Mouse (Mus musculus) midbrain, embryonic 11.5 days (tissue): ENCODE results near the gene Stfa3. TPM values are rescaled to one million over a fixed set of nuclear protein-coding genes. Genes with fewer than 3 reads are reported as not detected.
A peak's percentile ranks its signal among the peaks of the same experiment; 100 is the strongest.

Experiments used
- ATAC-seq: fragments of 200-750 bp; cut with Nextera tagmentation; 2 replicates; pipeline ENCODE4 v1.8.0; 2017; ENCODE audit warnings: moderate TSS enrichment, moderate library complexity; ENCODE audit not compliant: low FRiP score
- DNase-seq: peaks from one replicate; pipeline ENCODE4 v3.0.0; 2015; ENCODE audit warnings: low spot score; ENCODE audit errors: missing footprints
- H3K27ac ChIP-seq: fragments of 300-500 bp; sonication (generic); 2 replicates; pipeline ENCODE4 v1.5.1; 2014; ENCODE audit warnings: low read depth, low read length
- H3K27me3 ChIP-seq: fragments of 300-500 bp; sonication (generic); 2 replicates; pipeline ENCODE4 v1.6.1; 2014; ENCODE audit warnings: mild to moderate bottlenecking, low read length, moderate library complexity, mixed read lengths; ENCODE audit not compliant: control insufficient read depth, insufficient read depth
- H3K36me3 ChIP-seq: fragments of 300-500 bp; sonication (generic); 2 replicates; pipeline ENCODE4 v1.6.1; 2014; ENCODE audit warnings: mild to moderate bottlenecking, low read length, moderate library complexity, mixed read lengths; ENCODE audit not compliant: control insufficient read depth, insufficient read depth
- H3K4me1 ChIP-seq: fragments of 300-500 bp; sonication (generic); 2 replicates; pipeline ENCODE4 v1.6.1; 2014; ENCODE audit warnings: low read length; ENCODE audit not compliant: control insufficient read depth, insufficient read depth
- H3K4me2 ChIP-seq: fragments of 300-500 bp; sonication (generic); 2 replicates; pipeline ENCODE4 v1.6.1; 2014; ENCODE audit warnings: mild to moderate bottlenecking, moderate library complexity
- H3K4me3 ChIP-seq: fragments of 300-500 bp; sonication (generic); 2 replicates; pipeline ENCODE4 v1.5.1; 2014; ENCODE audit warnings: low read depth, low read length
- H3K9ac ChIP-seq: fragments of 300-500 bp; sonication (generic); 2 replicates; pipeline ENCODE4 v1.6.1; 2014; ENCODE audit warnings: low read length
- H3K9me3 ChIP-seq: fragments of 300-500 bp; sonication (generic); 2 replicates; pipeline ENCODE4 v1.6.1; 2016; ENCODE audit warnings: low read length; ENCODE audit not compliant: control insufficient read depth
- WGBS: fragments of 180-500 bp; shearing (Covaris S2); extraction: QIAGEN DNeasy Blood & Tissue Kit; methylation state at CpG from one replicate; pipeline ENCODE4 v1.1.7; 2014; 5-methylcytosine and 5-hydroxymethylcytosine counted together
- polyA plus RNA-seq: library from polyadenylated mRNA; unstranded; fragments of >200 nt; fragmentation: Nextera tagmentation; extraction: Ambion mirVana; gene quantifications from 2 replicates; pipeline ENCODE4 v1.2.1, GENCODE M21; 2014

The Stfa3 gene
- not detected in 2 replicates for polyA plus RNA-seq

- no peaks in the 10 kb centered on the region for H3K36me3 ChIP-seq
- H3K9ac ChIP-seq: no peak within 1 kb of the TSS
- DNase-seq (no peak), ATAC-seq (no peak)
- WGBS: 90% methylated on average over 4 of the region's 4 CpGs
- peaks cover 3% of the 10 kb centered on the region; the same call in 1 of the 2 replicates for H3K4me1 ChIP-seq
- H3K27me3 ChIP-seq: no peaks in the 10 kb centered on the region
- no peaks in the 10 kb centered on the region for H3K9me3 ChIP-seq
- no peak within 1 kb of the TSS for H3K4me3 ChIP-seq
- no peak within 1 kb of the TSS for H3K4me2 ChIP-seq
- no peak within 1 kb of the TSS for H3K27ac ChIP-seq
Measured at GRCm38 (mm10) chr16:36455342-36455802, at the start of gene Stfa3. TSS of gene Stfa3 (minus strand) at chr16:36455392.

GRCm38 (mm10) chr16:36502286-36502685, 47.1 kb upstream of the Stfa3 start:
- Histone ChIP-seq H3K27me3 (no peaks in the 10 kb centered on the region), H3K4me1 (no peaks in the 10 kb centered on the region), H3K27ac (no peak overlapping the region), H3K4me2 (no peak overlapping the region), H3K9ac (no peak overlapping the region), H3K36me3 (no peaks in the 10 kb centered on the region), H3K9me3 (no peaks in the 10 kb centered on the region), H3K4me3 (no peak overlapping the region)
- 76% methylated on average over 2 of the region's 2 CpGs for WGBS
- no peak for ATAC-seq
- no peak for DNase-seq

- Histone ChIP-seq H3K27me3 (no peaks in the 10 kb centered on the region), H3K9me3 (no peaks in the 10 kb centered on the region), H3K27ac (no peak overlapping the region), H3K4me3 (no peak overlapping the region), H3K36me3 (no peaks in the 10 kb centered on the region), H3K4me2 (no peak overlapping the region), H3K9ac (no peak overlapping the region), H3K4me1 (no peaks in the 10 kb centered on the region)
- no peak for DNase-seq
- ATAC-seq: no peak
- WGBS: 87% methylated on average over 1 of the region's 1 CpGs
Measured at GRCm38 (mm10) chr16:36492420-36492819, 37.2 kb upstream of the Stfa3 start.

GRCm38 (mm10) chr16:36476866-36477265, 21.7 kb upstream of the Stfa3 start:
- Histone ChIP-seq H3K4me2 (no peak overlapping the region), H3K27ac (no peak overlapping the region), H3K36me3 (no peaks in the 10 kb centered on the region), H3K27me3 (no peaks in the 10 kb centered on the region), H3K4me1 (no peaks in the 10 kb centered on the region), H3K9me3 (no peaks in the 10 kb centered on the region), H3K9ac (no peak overlapping the region), H3K4me3 (no peak overlapping the region)
- DNase-seq: peak; percentile 17
- 83% methylated on average over 9 of the region's 9 CpGs for WGBS
- no peak for ATAC-seq

GRCm38 (mm10) chr16:36475530-36475929, 20.3 kb upstream of the Stfa3 start:
- no peaks in the 10 kb centered on the region for H3K36me3 ChIP-seq
- H3K27me3 ChIP-seq: no peaks in the 10 kb centered on the region
- H3K27ac ChIP-seq: no peak overlapping the region
- no peak overlapping the region for H3K4me3 ChIP-seq
- peak; percentile 68 for DNase-seq
- no peak overlapping the region for H3K9ac ChIP-seq
- ATAC-seq: no peak
- WGBS: 86% methylated on average over 3 of the region's 3 CpGs
- H3K4me1 ChIP-seq: no peaks in the 10 kb centered on the region
- H3K9me3 ChIP-seq: no peaks in the 10 kb centered on the region
- H3K4me2 ChIP-seq: no peak overlapping the region

GRCm38 (mm10) chr16:36474849-36475248, 19.7 kb upstream of the Stfa3 start:
- H3K9me3 ChIP-seq: no peaks in the 10 kb centered on the region
- no peaks in the 10 kb centered on the region for H3K27me3 ChIP-seq
- WGBS: 83% methylated on average over 2 of the region's 2 CpGs
- H3K4me3 ChIP-seq: no peak overlapping the region
- no peak overlapping the region for H3K27ac ChIP-seq
- no peaks in the 10 kb centered on the region for H3K36me3 ChIP-seq
- DNase-seq (peak; percentile 59), ATAC-seq (no peak)
- no peak overlapping the region for H3K4me2 ChIP-seq
- no peaks in the 10 kb centered on the region for H3K4me1 ChIP-seq
- H3K9ac ChIP-seq: no peak overlapping the region

GRCm38 (mm10) chr16:36473217-36474216, 18.3 kb upstream of the Stfa3 start:
- H3K27me3 ChIP-seq: no peaks in the 10 kb centered on the region
- H3K36me3 ChIP-seq: no peaks in the 10 kb centered on the region
- no peaks in the 10 kb centered on the region for H3K9me3 ChIP-seq
- peak; percentile 40; the same call in 1 of the 2 replicates for ATAC-seq
- H3K4me1 ChIP-seq: no peaks in the 10 kb centered on the region
- H3K4me2 ChIP-seq: no peak overlapping the region
- H3K4me3 ChIP-seq: no peak overlapping the region
- no peak overlapping the region for H3K9ac ChIP-seq
- 52% methylated on average over 17 of the region's 17 CpGs for WGBS
- peak; percentile 91 for DNase-seq
- H3K27ac ChIP-seq: no peak overlapping the region

GRCm38 (mm10) chr16:36471066-36471633, 16.0 kb upstream of the Stfa3 start:
- no peaks in the 10 kb centered on the region for H3K27me3 ChIP-seq
- H3K9ac ChIP-seq: no peak overlapping the region
- ATAC-seq: peak; percentile 41; the same call in 1 of the 2 replicates
- no peaks in the 10 kb centered on the region for H3K4me1 ChIP-seq
- 44% methylated on average over 13 of the region's 13 CpGs for WGBS
- no peaks in the 10 kb centered on the region for H3K36me3 ChIP-seq
- peak; percentile 87 for DNase-seq
- H3K9me3 ChIP-seq: no peaks in the 10 kb centered on the region
- no peak overlapping the region for H3K4me3 ChIP-seq
- H3K27ac ChIP-seq: no peak overlapping the region
- no peak overlapping the region for H3K4me2 ChIP-seq

- 10% methylated on average over 2 of the region's 2 CpGs for WGBS
- Histone ChIP-seq H3K9me3 (no peaks in the 10 kb centered on the region), H3K4me1 (no peaks in the 10 kb centered on the region), H3K27ac (no peak overlapping the region), H3K9ac (no peak overlapping the region), H3K4me2 (no peak overlapping the region), H3K36me3 (no peaks in the 10 kb centered on the region), H3K27me3 (no peaks in the 10 kb centered on the region), H3K4me3 (no peak overlapping the region)
- ATAC-seq (no peak), DNase-seq (peak; percentile 91)
Measured at GRCm38 (mm10) chr16:36469955-36470478, 14.8 kb upstream of the Stfa3 start.
